Mouse (Mus musculus) G1E (cell line): ENCODE data around the gene Hcrtr1. TPM values are rescaled to one million over a fixed set of nuclear protein-coding genes. Genes with fewer than 3 reads are reported as not detected.

ENCODE experiments used
- ATAC-seq: 2 replicates; pipeline ENCODE4 v1.8.0; 2016; ENCODE audit warnings: mild to moderate bottlenecking; ENCODE audit not compliant: insufficient number of reproducible peaks, poor library complexity, low FRiP score, severe bottlenecking; ENCODE audit errors: extremely low read depth
- DNase-seq: peaks from one replicate; pipeline ENCODE4 v3.0.0; 2012; ENCODE audit warnings: low spot score
- H3K27me3 ChIP-seq: 2 replicates; pipeline ENCODE4 v1.6.1; 2012; ENCODE audit warnings: mild to moderate bottlenecking, low read length, inconsistent platforms; ENCODE audit not compliant: insufficient read depth
- H3K36me3 ChIP-seq: replicated peaks from 2 replicates; pipeline ENCODE3; 2012; ENCODE audit warnings: mild to moderate bottlenecking, inconsistent platforms
- H3K4me1 ChIP-seq: 2 replicates; pipeline ENCODE4 v1.6.1; 2012; ENCODE audit warnings: low read depth, low read length, inconsistent platforms, mixed read lengths; ENCODE audit not compliant: insufficient read depth
- H3K4me3 ChIP-seq: 2 replicates; pipeline ENCODE4 v1.5.1; 2012; ENCODE audit warnings: low read depth, mild to moderate bottlenecking, inconsistent platforms, low read length, moderate library complexity, mixed read lengths
- H3K9me3 ChIP-seq: replicated peaks from 2 replicates; pipeline ENCODE4 v1.6.1; 2012; ENCODE audit warnings: inconsistent platforms
- CTCF ChIP-seq: IDR thresholded peaks from 2 replicates; pipeline ENCODE4 v1.5.1; 2012; ENCODE audit warnings: low read depth, low read length, inconsistent platforms, mixed read lengths
- GATA1 ChIP-seq: IDR thresholded peaks from 2 replicates; pipeline ENCODE4 v1.6.1; 2012; ENCODE audit warnings: borderline replicate concordance, low read length, inconsistent platforms, mixed read lengths
- GATA2 ChIP-seq: IDR thresholded peaks from 2 replicates; pipeline ENCODE4 v1.6.1; 2012; ENCODE audit warnings: low read depth, low read length, inconsistent platforms, borderline replicate concordance
- POLR2AphosphoS5 ChIP-seq: IDR thresholded peaks from 2 replicates; pipeline ENCODE4 v1.6.1; 2012; ENCODE audit warnings: low read depth, low read length, inconsistent platforms; ENCODE audit not compliant: insufficient replicate concordance
- TAL1 ChIP-seq: conservative IDR thresholded peaks from 2 replicates; pipeline ENCODE4 v1.6.1; 2012; ENCODE audit warnings: low read depth, low read length, inconsistent platforms, mixed read lengths
- polyA plus RNA-seq: library from polyadenylated mRNA; stranded (reverse); fragments of >175 nt; gene quantifications from 2 replicates; pipeline ENCODE4 v1.2.3, GENCODE M21; 2012
- total RNA-seq, 2 experiments: library from RNA; stranded (forward) in 1 of 2; stranded (reverse) in 1 of 2; fragments of 200-1000 nt in 1 of 2; fragments of >200 nt in 1 of 2; fragmentation: Nextera tagmentation in 1 of 2; gene quantifications; 2 replicates each; pipeline ENCODE4 v1.2.3; 2014 to 2017

Gene Hcrtr1
- total and polyA plus RNA-seq, 3 experiments, result not detected

- H3K36me3 ChIP-seq, result peaks cover 74% of the 10 kb centered on the region
- no peak for DNase-seq
- peaks cover 5% of the 10 kb centered on the region for H3K9me3 ChIP-seq
- ATAC-seq, result no peak; the same call in 1 of the 2 replicates
- no peak overlapping the region for H3K4me3 ChIP-seq
- no peak for TF ChIP-seq TAL1
- no peak for TF ChIP-seq GATA1
- TF ChIP-seq GATA2, result no peak
- no peak for TF ChIP-seq POLR2AphosphoS5
- no peak for TF ChIP-seq CTCF
- H3K27me3 ChIP-seq, result no peaks in the 10 kb centered on the region
- H3K4me1 ChIP-seq, result peaks cover 46% of the 10 kb centered on the region
Observed at GRCm38 (mm10) chr4:130112732-130113131, 26.4 kb downstream of the Hcrtr1 start.

GRCm38 (mm10) chr4:130112299-130112698 lies 26.9 kb downstream of the Hcrtr1 start:
- no peak overlapping the region; the same call in 1 of the 2 replicates for H3K4me3 ChIP-seq
- H3K9me3 ChIP-seq, result peaks cover 3% of the 10 kb centered on the region; the same call in 1 of the 2 replicates
- no peak for TF ChIP-seq CTCF
- TF ChIP-seq GATA2, result no peak
- TF ChIP-seq GATA1, result no peak
- no peak for TF ChIP-seq POLR2AphosphoS5
- no peak for TF ChIP-seq TAL1
- H3K4me1 ChIP-seq, result peaks cover 46% of the 10 kb centered on the region
- no peaks in the 10 kb centered on the region for H3K27me3 ChIP-seq
- DNase-seq, result peak; percentile 24
- ATAC-seq, result 0 out of 2 replicates have a peak, but pooled peaks have one; percentile 15
- H3K36me3 ChIP-seq, result peaks cover 70% of the 10 kb centered on the region

GRCm38 (mm10) chr4:130110091-130110490 lies 29.1 kb downstream of the Hcrtr1 start:
- H3K27me3 ChIP-seq, result no peaks in the 10 kb centered on the region
- peaks cover 47% of the 10 kb centered on the region for H3K36me3 ChIP-seq
- no peaks in the 10 kb centered on the region for H3K9me3 ChIP-seq
- no peak for TF ChIP-seq TAL1
- no peak for TF ChIP-seq POLR2AphosphoS5
- no peak for TF ChIP-seq GATA1
- no peak for TF ChIP-seq CTCF
- no peak for TF ChIP-seq GATA2
- DNase-seq, result no peak
- H3K4me1 ChIP-seq, result peaks cover 65% of the 10 kb centered on the region
- no peak for ATAC-seq
- no peak overlapping the region; the same call in 1 of the 2 replicates for H3K4me3 ChIP-seq

GRCm38 (mm10) chr4:130109666-130110065 lies 29.5 kb downstream of the Hcrtr1 start:
- DNase-seq (no peak), ATAC-seq (no peak)
- Histone ChIP-seq H3K9me3 (no peaks in the 10 kb centered on the region), H3K4me3 (no peak overlapping the region; the same call in 1 of the 2 replicates), H3K36me3 (peaks cover 43% of the 10 kb centered on the region), H3K4me1 (peaks cover 69% of the 10 kb centered on the region), H3K27me3 (no peaks in the 10 kb centered on the region)
- TF ChIP-seq TAL1 (no peak), CTCF (no peak)

GRCm38 (mm10) chr4:130108929-130109328 lies 30.2 kb downstream of the Hcrtr1 start:
- no peaks in the 10 kb centered on the region for H3K9me3 ChIP-seq
- no peaks in the 10 kb centered on the region for H3K27me3 ChIP-seq
- peaks cover 72% of the 10 kb centered on the region for H3K4me1 ChIP-seq
- peak overlapping the region; percentile 74; the same call in 1 of the 2 replicates for H3K4me3 ChIP-seq
- ATAC-seq (no peak), DNase-seq (peak; percentile 36)
- peaks cover 40% of the 10 kb centered on the region for H3K36me3 ChIP-seq
- TF ChIP-seq GATA2, result no peak
- TF ChIP-seq POLR2AphosphoS5, result no peak

- H3K27me3 ChIP-seq, result no peaks in the 10 kb centered on the region
- TF ChIP-seq TAL1 (no peak), GATA1 (no peak), CTCF (no peak), POLR2AphosphoS5 (no peak), GATA2 (no peak)
- peaks cover 27% of the 10 kb centered on the region for H3K36me3 ChIP-seq
- DNase-seq, result peak; percentile 93
- H3K4me1 ChIP-seq, result peaks cover 67% of the 10 kb centered on the region
- ATAC-seq, result peak; percentile 94
- peak overlapping the region; percentile 74 for H3K4me3 ChIP-seq
- peaks cover 3% of the 10 kb centered on the region for H3K9me3 ChIP-seq
Observed at GRCm38 (mm10) chr4:130107444-130108131, 31.6 kb downstream of the Hcrtr1 start.
